Mouse (Mus musculus) midbrain, embryonic 11.5 days (tissue): ENCODE data around the gene Meis2. TPM values are rescaled to one million over a fixed set of nuclear protein-coding genes. Genes with fewer than 3 reads are reported as not detected.
A peak's percentile ranks its signal among the peaks of the same experiment; 100 is the strongest.

Source experiments
- ATAC-seq: fragments of 200-750 bp; cut with Nextera tagmentation; 2 replicates; pipeline ENCODE4 v1.8.0; 2017; ENCODE audit warnings: moderate TSS enrichment, moderate library complexity; ENCODE audit not compliant: low FRiP score
- DNase-seq: peaks from one replicate; pipeline ENCODE4 v3.0.0; 2015; ENCODE audit warnings: low spot score; ENCODE audit errors: missing footprints
- H3K27ac ChIP-seq: fragments of 300-500 bp; sonication (generic); 2 replicates; pipeline ENCODE4 v1.5.1; 2014; ENCODE audit warnings: low read depth, low read length
- H3K27me3 ChIP-seq: fragments of 300-500 bp; sonication (generic); 2 replicates; pipeline ENCODE4 v1.6.1; 2014; ENCODE audit warnings: mild to moderate bottlenecking, low read length, moderate library complexity, mixed read lengths; ENCODE audit not compliant: control insufficient read depth, insufficient read depth
- H3K36me3 ChIP-seq: fragments of 300-500 bp; sonication (generic); 2 replicates; pipeline ENCODE4 v1.6.1; 2014; ENCODE audit warnings: mild to moderate bottlenecking, low read length, moderate library complexity, mixed read lengths; ENCODE audit not compliant: control insufficient read depth, insufficient read depth
- H3K4me1 ChIP-seq: fragments of 300-500 bp; sonication (generic); 2 replicates; pipeline ENCODE4 v1.6.1; 2014; ENCODE audit warnings: low read length; ENCODE audit not compliant: control insufficient read depth, insufficient read depth
- H3K4me2 ChIP-seq: fragments of 300-500 bp; sonication (generic); 2 replicates; pipeline ENCODE4 v1.6.1; 2014; ENCODE audit warnings: mild to moderate bottlenecking, moderate library complexity
- H3K4me3 ChIP-seq: fragments of 300-500 bp; sonication (generic); 2 replicates; pipeline ENCODE4 v1.5.1; 2014; ENCODE audit warnings: low read depth, low read length
- H3K9ac ChIP-seq: fragments of 300-500 bp; sonication (generic); 2 replicates; pipeline ENCODE4 v1.6.1; 2014; ENCODE audit warnings: low read length
- H3K9me3 ChIP-seq: fragments of 300-500 bp; sonication (generic); 2 replicates; pipeline ENCODE4 v1.6.1; 2016; ENCODE audit warnings: low read length; ENCODE audit not compliant: control insufficient read depth
- WGBS: fragments of 180-500 bp; shearing (Covaris S2); extraction: QIAGEN DNeasy Blood & Tissue Kit; methylation state at CpG from one replicate; pipeline ENCODE4 v1.1.7; 2014; 5-methylcytosine and 5-hydroxymethylcytosine counted together
- polyA plus RNA-seq: library from polyadenylated mRNA; unstranded; fragments of >200 nt; fragmentation: Nextera tagmentation; extraction: Ambion mirVana; gene quantifications from 2 replicates; pipeline ENCODE4 v1.2.1, GENCODE M21; 2014

Meis2 gene
- polyA plus RNA-seq, 1 experiment from 2014 or later = 52.2 TPM

GRCm38 (mm10) chr2:115888336-115889077 lies 177.1 kb downstream of the Meis2 start:
- Histone ChIP-seq H3K36me3 (no peaks in the 10 kb centered on the region), H3K9me3 (no peaks in the 10 kb centered on the region), H3K27me3 (no peaks in the 10 kb centered on the region), H3K4me3 (no peak overlapping the region), H3K9ac (no peak overlapping the region), H3K4me1 (no peaks in the 10 kb centered on the region; the same call in 1 of the 2 replicates), H3K27ac (no peak overlapping the region), H3K4me2 (no peak overlapping the region)
- WGBS = 90% methylated on average over 5 of the region's 5 CpGs
- DNase-seq = no peak
- ATAC-seq = no peak

DNA sequence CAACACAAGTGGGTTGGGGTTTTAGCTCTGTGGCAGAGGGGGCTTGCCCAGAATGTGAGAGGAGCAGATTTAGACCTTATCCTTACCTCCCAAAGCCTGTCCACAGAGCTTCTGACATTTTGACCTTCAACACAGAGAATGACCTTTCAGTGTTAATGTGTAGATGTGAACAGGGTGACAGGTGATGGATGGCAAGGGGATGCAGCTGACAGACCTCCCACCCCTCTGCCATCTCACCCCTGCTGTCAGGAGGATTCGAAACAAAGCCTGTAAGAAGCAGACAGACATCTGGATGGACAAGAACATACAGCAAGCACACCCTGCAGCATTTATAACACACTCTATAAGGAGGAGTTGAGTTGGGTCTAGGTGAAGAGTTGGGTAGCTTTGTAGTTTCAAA lies 178.0 kb downstream of the Meis2 start:
- Histone ChIP-seq H3K4me3 (no peak overlapping the region), H3K4me2 (no peak overlapping the region), H3K27me3 (no peaks in the 10 kb centered on the region), H3K9me3 (no peaks in the 10 kb centered on the region), H3K36me3 (no peaks in the 10 kb centered on the region), H3K4me1 (no peaks in the 10 kb centered on the region; the same call in 1 of the 2 replicates), H3K27ac (no peak overlapping the region), H3K9ac (no peak overlapping the region)
- no peak for ATAC-seq
- WGBS = 75% methylated on average over 1 of the region's 1 CpGs
- DNase-seq = no peak

- ATAC-seq = no peak
- Histone ChIP-seq H3K9me3 (no peaks in the 10 kb centered on the region), H3K36me3 (no peaks in the 10 kb centered on the region), H3K9ac (no peak overlapping the region), H3K27me3 (no peaks in the 10 kb centered on the region), H3K4me3 (no peak overlapping the region), H3K4me1 (no peaks in the 10 kb centered on the region; the same call in 1 of the 2 replicates), H3K27ac (no peak overlapping the region), H3K4me2 (no peak overlapping the region)
- WGBS = 62% methylated on average over 9 of the region's 9 CpGs
- no peak for DNase-seq
Observed at GRCm38 (mm10) chr2:115884184-115884583, 181.5 kb downstream of the Meis2 start.

GRCm38 (mm10) chr2:115883520-115883919 lies 182.1 kb downstream of the Meis2 start:
- Histone ChIP-seq H3K4me2 (no peak overlapping the region), H3K27ac (no peak overlapping the region), H3K4me3 (no peak overlapping the region), H3K36me3 (no peaks in the 10 kb centered on the region), H3K4me1 (no peaks in the 10 kb centered on the region; the same call in 1 of the 2 replicates), H3K9me3 (no peaks in the 10 kb centered on the region), H3K27me3 (no peaks in the 10 kb centered on the region), H3K9ac (no peak overlapping the region)
- ATAC-seq = peak; percentile 47; the same call in 1 of the 2 replicates
- no peak for DNase-seq
- 75% methylated on average over 10 of the region's 10 CpGs for WGBS

DNA sequence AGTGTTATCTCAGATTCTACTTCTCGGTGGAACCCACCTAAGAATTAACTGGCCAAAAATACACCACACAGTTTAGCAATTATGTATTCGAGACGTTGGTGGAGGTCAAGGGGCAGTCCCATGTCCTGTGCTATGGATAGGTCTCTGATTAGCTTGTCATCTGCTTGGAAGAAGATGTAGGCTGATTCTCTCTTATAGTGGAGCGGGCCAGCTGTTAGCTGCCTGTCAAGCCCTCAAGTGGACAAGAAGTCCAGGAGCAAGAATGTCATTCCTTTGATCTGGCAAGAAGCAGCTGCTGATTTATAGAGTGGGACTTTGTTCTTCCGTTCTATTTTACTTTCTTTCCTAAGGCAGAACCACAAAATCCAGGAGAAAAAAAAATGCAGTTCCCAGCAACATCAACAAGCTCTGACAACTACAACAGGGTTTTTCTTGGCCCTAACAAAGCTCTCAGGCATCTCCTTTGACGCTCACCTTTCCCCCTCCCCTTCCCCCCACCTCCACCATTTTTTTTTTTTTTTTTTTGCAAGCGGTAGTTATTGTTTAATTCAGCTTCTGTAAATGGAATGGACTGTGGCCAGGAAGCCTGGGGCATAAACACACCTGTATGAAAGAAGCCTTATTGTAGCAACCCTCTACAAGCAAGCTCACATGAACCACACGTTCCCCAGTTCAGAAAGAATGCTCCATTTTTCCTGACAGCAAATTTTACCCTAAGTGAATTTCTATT lies 189.7 kb downstream of the Meis2 start:
- Histone ChIP-seq H3K9me3 (no peaks in the 10 kb centered on the region), H3K4me1 (no peaks in the 10 kb centered on the region), H3K9ac (no peak overlapping the region), H3K4me2 (no peak overlapping the region), H3K36me3 (no peaks in the 10 kb centered on the region), H3K4me3 (no peak overlapping the region), H3K27ac (no peak overlapping the region), H3K27me3 (no peaks in the 10 kb centered on the region)
- DNase-seq (no peak), ATAC-seq (no peak)
- 76% methylated on average over 8 of the region's 8 CpGs for WGBS

GRCm38 (mm10) chr2:115872851-115873250 lies 192.8 kb downstream of the Meis2 start:
- 32% methylated on average over 2 of the region's 2 CpGs for WGBS
- no peak for ATAC-seq

DNA sequence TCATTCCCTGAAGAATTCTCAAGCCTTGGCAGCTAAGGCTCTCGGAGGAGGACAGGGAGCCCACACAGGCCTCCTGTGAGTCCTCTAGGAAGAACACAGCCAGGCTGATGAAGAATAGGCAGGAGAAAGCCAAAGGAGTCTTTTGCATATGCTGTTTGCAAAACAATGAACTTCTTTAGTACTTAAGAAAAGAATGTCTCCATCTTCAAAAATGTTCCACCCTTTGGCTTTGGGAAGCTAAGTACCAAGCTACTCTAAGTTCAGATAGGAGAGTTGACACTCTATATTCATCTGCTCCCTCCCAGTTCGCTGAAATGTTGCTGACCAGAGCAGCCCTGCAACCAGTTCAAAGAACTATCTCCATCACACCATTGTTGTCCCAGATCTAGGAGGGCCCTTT lies 195.7 kb downstream of the Meis2 start:
- no peak overlapping the region for H3K9ac ChIP-seq
- no peaks in the 10 kb centered on the region for H3K27me3 ChIP-seq
- H3K4me1 ChIP-seq = no peaks in the 10 kb centered on the region
- no peaks in the 10 kb centered on the region for H3K36me3 ChIP-seq
- DNase-seq (no peak), ATAC-seq (no peak)
- no peak overlapping the region for H3K27ac ChIP-seq
- 39% methylated on average over 2 of the region's 2 CpGs for WGBS
- no peaks in the 10 kb centered on the region for H3K9me3 ChIP-seq
- no peak overlapping the region for H3K4me3 ChIP-seq
- no peak overlapping the region for H3K4me2 ChIP-seq

More at GRCm38 (mm10) chr2:115872851-115873250, 192.8 kb downstream of the Meis2 start:
- no peak overlapping the region for H3K9ac ChIP-seq
- H3K36me3 ChIP-seq = no peaks in the 10 kb centered on the region
- H3K27me3 ChIP-seq = no peaks in the 10 kb centered on the region
- H3K27ac ChIP-seq = no peak overlapping the region
- H3K4me3 ChIP-seq = no peak overlapping the region
- H3K9me3 ChIP-seq = no peaks in the 10 kb centered on the region
- H3K4me1 ChIP-seq = no peaks in the 10 kb centered on the region
- no peak for DNase-seq
- no peak overlapping the region for H3K4me2 ChIP-seq

DNA sequence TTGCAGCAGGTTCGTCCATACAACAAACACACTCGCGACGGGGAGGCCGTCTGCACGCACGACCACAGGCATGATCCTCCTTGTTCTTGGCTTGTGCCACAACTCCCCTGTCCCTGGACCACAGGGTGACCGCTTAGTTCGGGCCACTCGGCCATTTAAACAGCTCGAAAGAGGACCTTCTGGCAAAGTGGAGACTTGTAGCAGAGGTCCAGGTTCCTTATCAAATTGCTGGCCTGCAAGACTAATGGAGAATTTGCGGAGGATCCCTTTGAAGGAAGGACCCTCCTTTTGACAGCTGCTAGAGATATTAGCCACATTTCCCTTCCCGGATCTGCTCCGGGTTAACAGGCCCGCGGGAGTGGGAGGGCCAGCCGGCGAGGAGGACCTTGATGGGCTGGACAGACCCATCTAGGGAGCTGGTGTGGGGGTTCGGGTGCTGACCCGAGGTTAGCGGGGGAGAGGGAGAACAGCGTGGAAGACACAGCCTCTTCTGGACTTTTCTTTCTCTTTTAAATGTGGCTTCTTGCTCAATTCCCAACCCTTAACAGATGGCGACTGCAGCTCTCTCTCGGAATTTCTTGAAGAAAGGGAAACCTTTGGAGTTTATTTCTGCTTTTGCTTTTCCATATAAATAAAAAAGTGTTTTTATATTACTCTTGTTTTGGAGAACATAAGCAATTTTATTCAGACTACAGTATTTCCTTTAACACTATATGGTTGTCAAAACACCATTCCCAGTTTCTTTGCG lies 204.9 kb downstream of the Meis2 start:
- WGBS = 3% methylated on average over 25 of the region's 25 CpGs

More for the DNA sequence above, 204.9 kb downstream of the Meis2 start:
- peak; percentile 94 for DNase-seq
- peak overlapping the region; percentile 30 for H3K9ac ChIP-seq
- ATAC-seq = no peak
- H3K4me2 ChIP-seq = peak overlapping the region; percentile 44
- peaks cover 23% of the 10 kb centered on the region for H3K27me3 ChIP-seq
- H3K4me1 ChIP-seq = peaks cover 26% of the 10 kb centered on the region
- peaks cover 2% of the 10 kb centered on the region; the same call in 1 of the 2 replicates for H3K36me3 ChIP-seq
- peak overlapping the region; percentile 19 for H3K4me3 ChIP-seq
- no peak overlapping the region for H3K27ac ChIP-seq
- H3K9me3 ChIP-seq = no peaks in the 10 kb centered on the region
